Mouse (Mus musculus): ENCODE measurements around the gene Nfe2l2. TPM values are rescaled to one million over a fixed set of nuclear protein-coding genes. Genes with fewer than 3 reads are reported as not detected.

The Nfe2l2 gene
- polyA plus RNA-seq, 1 experiment, result 74.1 TPM

DNA sequence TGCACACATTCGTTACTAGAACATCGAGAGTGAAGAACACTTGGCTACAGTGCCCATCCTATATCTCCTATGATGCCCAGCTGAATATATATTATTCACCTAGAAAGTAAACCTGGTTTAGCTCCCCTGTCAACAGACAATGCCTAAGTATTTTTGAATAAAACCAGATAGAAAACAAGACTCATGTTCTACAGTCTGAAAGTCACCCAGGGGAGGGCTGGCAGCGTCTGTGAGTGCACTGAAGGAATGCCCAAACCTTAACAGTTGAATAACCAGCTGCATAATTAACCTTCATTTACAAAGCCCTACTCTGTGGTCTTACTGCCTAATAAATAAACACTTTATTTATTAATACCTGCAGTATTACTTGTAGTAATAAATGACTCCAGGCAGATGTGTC, 19.9 kb downstream of the Nfe2l2 start:
- H3K27me3 ChIP-seq (ENCODE audit: control insufficient read depth, insufficient read depth, insufficient read length), result no peaks in the 10 kb centered on the region
- TF ChIP-seq MAX (IDR thresholded peaks at IDR 0.05; ENCODE audit: low read depth), result no peak
- TF ChIP-seq CEBPB (IDR thresholded peaks at IDR 0.05; ENCODE audit: insufficient read depth, poor library complexity, severe bottlenecking), result no peak
- TF ChIP-seq REST (IDR thresholded peaks at IDR 0.05; ENCODE audit: insufficient read depth, insufficient read length), result no peak
- no peak for TF ChIP-seq TCF12 (IDR thresholded peaks at IDR 0.05; ENCODE audit: insufficient read depth, poor library complexity, severe bottlenecking)
- TF ChIP-seq SRF (IDR thresholded peaks at IDR 0.05; ENCODE audit: control insufficient read depth, insufficient read length, low read depth), result no peak
- TF ChIP-seq POLR2AphosphoS2 (IDR thresholded peaks at IDR 0.05; ENCODE audit: insufficient read length, low read depth), result no peak
- TF ChIP-seq POLR2A (IDR thresholded peaks at IDR 0.05; ENCODE audit: insufficient read length, low read depth), result no peak
- TF ChIP-seq E2F4 (IDR thresholded peaks at IDR 0.05; ENCODE audit: insufficient read depth), result no peak
- no peak for TF ChIP-seq MYOD1 (IDR thresholded peaks at IDR 0.05; ENCODE audit: control insufficient read depth in 1 of 3, insufficient read length in 2 of 3, low read depth in 2 of 3)
- TF ChIP-seq MYOG (IDR thresholded peaks at IDR 0.05; ENCODE audit: control insufficient read depth in 1 of 3, insufficient read depth in 1 of 3, insufficient read length in 2 of 3, low read depth in 2 of 3), result no peak
- no peak for TF ChIP-seq USF1 (IDR thresholded peaks at IDR 0.05; ENCODE audit: low read depth)
- TF ChIP-seq TCF3 (IDR thresholded peaks at IDR 0.05; ENCODE audit: insufficient read length, low read depth), result no peak
- peaks cover 92% of the 10 kb centered on the region for H3K79me2 ChIP-seq (ENCODE audit: control insufficient read depth, insufficient read depth)
- peaks cover 8% of the 10 kb centered on the region for H3K36me3 ChIP-seq (ENCODE audit: control insufficient read depth, insufficient read depth)
- H3K4me2 ChIP-seq (ENCODE audit: low read depth), result peak overlapping the region; percentile 96
- no peak overlapping the region for H3ac ChIP-seq (ENCODE audit: control insufficient read depth, insufficient read length)
- H3K4me3 ChIP-seq, result peak overlapping the region; percentile 19

DNA sequence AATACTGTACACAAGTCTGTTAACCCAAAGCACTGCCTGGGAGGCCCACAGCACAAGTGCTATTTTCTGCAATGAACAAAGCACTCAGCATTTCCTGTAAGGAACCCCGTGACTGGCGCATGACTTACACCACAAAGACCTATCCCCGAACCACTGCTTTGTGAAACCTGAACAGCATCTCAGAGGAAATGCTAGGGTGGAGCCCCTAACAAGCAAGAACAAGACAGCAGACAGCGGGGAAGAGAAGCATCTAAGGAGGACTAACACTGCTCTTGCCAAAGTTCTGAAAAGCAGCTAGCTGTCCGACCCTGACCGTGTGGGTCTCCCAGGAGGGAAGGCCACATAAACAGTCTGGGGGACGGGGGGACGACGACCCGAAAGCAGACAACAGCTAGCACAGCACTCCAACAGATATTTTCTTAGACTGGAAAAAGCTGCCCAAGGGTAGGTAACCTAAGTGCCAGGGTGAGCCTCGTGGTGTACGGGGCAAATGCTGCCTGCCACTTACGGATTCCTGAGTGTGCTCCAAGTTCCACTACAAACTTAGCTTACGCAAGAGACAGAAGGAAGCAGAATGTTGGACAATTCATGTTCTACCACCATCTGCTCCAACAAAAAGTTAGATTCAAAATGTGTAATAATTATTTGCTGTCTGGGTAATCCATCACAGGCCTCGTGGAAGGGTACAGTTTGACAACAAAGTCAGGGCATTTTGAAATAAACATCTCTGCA, 21.3 kb downstream of the Nfe2l2 start:
- H3ac ChIP-seq (ENCODE audit: control insufficient read depth, insufficient read length), result no peak overlapping the region

DNA sequence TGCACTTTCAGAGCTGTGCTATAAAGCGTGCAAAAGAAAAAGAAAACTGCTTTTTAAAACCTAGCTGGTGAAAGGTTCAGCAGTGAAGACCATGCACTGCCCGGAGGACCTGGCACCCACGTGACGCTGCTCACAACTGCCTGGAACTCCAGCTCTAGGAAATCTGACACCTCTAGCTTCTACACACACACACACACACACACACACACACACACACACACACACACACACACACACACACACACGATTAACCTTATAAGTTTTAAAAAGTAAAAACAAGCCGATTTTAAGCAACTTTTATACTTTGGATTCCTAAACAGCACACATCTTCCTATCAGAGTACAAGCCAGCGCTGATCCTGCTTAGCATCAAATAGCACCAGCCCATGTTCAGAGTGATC, 23.0 kb downstream of the Nfe2l2 start:
- TF ChIP-seq SRF (IDR thresholded peaks at IDR 0.05; ENCODE audit: control insufficient read depth, insufficient read length, low read depth) (no peak), USF1 (IDR thresholded peaks at IDR 0.05; ENCODE audit: low read depth) (peak; percentile 45), MYOD1 (IDR thresholded peaks at IDR 0.05; ENCODE audit: control insufficient read depth in 1 of 3, insufficient read length in 2 of 3, low read depth in 2 of 3) (no peak), MYOG (IDR thresholded peaks at IDR 0.05; ENCODE audit: control insufficient read depth in 1 of 3, insufficient read depth in 1 of 3, insufficient read length in 2 of 3, low read depth in 2 of 3) (no peak)
- Histone ChIP-seq H3K27me3 (ENCODE audit: control insufficient read depth, insufficient read depth, insufficient read length) (no peaks in the 10 kb centered on the region), H3K4me2 (ENCODE audit: low read depth) (peak overlapping the region; percentile 16), H3K79me2 (ENCODE audit: control insufficient read depth, insufficient read depth) (peaks cover 67% of the 10 kb centered on the region), H3K4me3 (no peak overlapping the region), H3ac (ENCODE audit: control insufficient read depth, insufficient read length) (no peak overlapping the region), H3K36me3 (ENCODE audit: control insufficient read depth, insufficient read depth) (peaks cover 27% of the 10 kb centered on the region)

More for the DNA sequence above, 21.3 kb downstream of the Nfe2l2 start:
- peaks cover 84% of the 10 kb centered on the region for H3K79me2 ChIP-seq (ENCODE audit: control insufficient read depth, insufficient read depth)
- TF ChIP-seq USF1 (IDR thresholded peaks at IDR 0.05; ENCODE audit: low read depth) (peak; percentile 63), MYOD1 (IDR thresholded peaks at IDR 0.05; ENCODE audit: control insufficient read depth in 1 of 3, insufficient read length in 2 of 3, low read depth in 2 of 3) (no peak), E2F4 (IDR thresholded peaks at IDR 0.05; ENCODE audit: insufficient read depth) (no peak), TCF12 (IDR thresholded peaks at IDR 0.05; ENCODE audit: insufficient read depth, poor library complexity, severe bottlenecking) (no peak), POLR2AphosphoS2 (IDR thresholded peaks at IDR 0.05; ENCODE audit: insufficient read length, low read depth) (peak; percentile 58), MAX (IDR thresholded peaks at IDR 0.05; ENCODE audit: low read depth) (no peak), SRF (IDR thresholded peaks at IDR 0.05; ENCODE audit: control insufficient read depth, insufficient read length, low read depth) (no peak), CEBPB (IDR thresholded peaks at IDR 0.05; ENCODE audit: insufficient read depth, poor library complexity, severe bottlenecking) (peak; percentile 75), TCF3 (IDR thresholded peaks at IDR 0.05; ENCODE audit: insufficient read length, low read depth) (no peak), POLR2A (IDR thresholded peaks at IDR 0.05; ENCODE audit: insufficient read length, low read depth) (no peak), REST (IDR thresholded peaks at IDR 0.05; ENCODE audit: insufficient read depth, insufficient read length) (no peak), MYOG (IDR thresholded peaks at IDR 0.05; ENCODE audit: control insufficient read depth in 1 of 3, insufficient read depth in 1 of 3, insufficient read length in 2 of 3, low read depth in 2 of 3) (no peak)
- peak overlapping the region; percentile 96 for H3K4me2 ChIP-seq (ENCODE audit: low read depth)
- H3K36me3 ChIP-seq (ENCODE audit: control insufficient read depth, insufficient read depth), result peaks cover 19% of the 10 kb centered on the region
- no peaks in the 10 kb centered on the region for H3K27me3 ChIP-seq (ENCODE audit: control insufficient read depth, insufficient read depth, insufficient read length)
- H3K4me3 ChIP-seq, result peak overlapping the region; percentile 19

DNA sequence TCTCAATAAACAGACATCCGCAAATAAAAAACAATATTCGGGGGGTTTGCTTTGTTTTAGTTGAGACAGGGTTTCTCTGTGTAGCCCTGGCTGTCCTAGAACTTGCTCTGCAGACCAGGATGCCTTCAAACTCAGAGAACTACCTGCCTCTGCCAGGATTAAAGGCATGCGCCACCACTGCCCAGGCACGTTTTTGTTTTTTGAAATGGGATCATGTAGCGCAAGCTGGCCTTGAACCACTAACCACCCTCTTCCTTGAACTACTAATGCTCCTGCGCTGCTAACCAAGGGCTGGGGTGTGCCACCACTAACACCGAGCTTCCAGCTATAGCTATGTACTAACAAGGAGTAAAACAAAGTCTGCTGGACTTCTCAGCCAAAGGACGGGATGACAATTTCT, 24.5 kb downstream of the Nfe2l2 start:
- H3K4me3 ChIP-seq, result no peak overlapping the region
- no peaks in the 10 kb centered on the region for H3K27me3 ChIP-seq (ENCODE audit: control insufficient read depth, insufficient read depth, insufficient read length)
- peaks cover 42% of the 10 kb centered on the region for H3K36me3 ChIP-seq (ENCODE audit: control insufficient read depth, insufficient read depth)
- no peak overlapping the region for H3ac ChIP-seq (ENCODE audit: control insufficient read depth, insufficient read length)
- H3K79me2 ChIP-seq (ENCODE audit: control insufficient read depth, insufficient read depth), result peaks cover 60% of the 10 kb centered on the region
- no peak overlapping the region for H3K4me2 ChIP-seq (ENCODE audit: low read depth)
- no peak for TF ChIP-seq E2F4 (IDR thresholded peaks at IDR 0.05; ENCODE audit: insufficient read depth)
- no peak for TF ChIP-seq REST (IDR thresholded peaks at IDR 0.05; ENCODE audit: insufficient read depth, insufficient read length)
- no peak for TF ChIP-seq USF1 (IDR thresholded peaks at IDR 0.05; ENCODE audit: low read depth)
- TF ChIP-seq POLR2A (IDR thresholded peaks at IDR 0.05; ENCODE audit: insufficient read length, low read depth), result no peak
- TF ChIP-seq TCF3 (IDR thresholded peaks at IDR 0.05; ENCODE audit: insufficient read length, low read depth), result no peak
- TF ChIP-seq MYOG (IDR thresholded peaks at IDR 0.05; ENCODE audit: control insufficient read depth in 1 of 3, insufficient read depth in 1 of 3, insufficient read length in 2 of 3, low read depth in 2 of 3), result no peak
- TF ChIP-seq POLR2AphosphoS2 (IDR thresholded peaks at IDR 0.05; ENCODE audit: insufficient read length, low read depth), result no peak
- no peak for TF ChIP-seq CEBPB (IDR thresholded peaks at IDR 0.05; ENCODE audit: insufficient read depth, poor library complexity, severe bottlenecking)
- TF ChIP-seq MYOD1 (IDR thresholded peaks at IDR 0.05; ENCODE audit: control insufficient read depth in 1 of 3, insufficient read length in 2 of 3, low read depth in 2 of 3), result no peak
- TF ChIP-seq TCF12 (IDR thresholded peaks at IDR 0.05; ENCODE audit: insufficient read depth, poor library complexity, severe bottlenecking), result no peak
